Mouse (Mus musculus) megakaryocyte, embryonic 14.5 days (primary cell): Measurements from ENCODE around the gene Myl6b. TPM values are rescaled to one million over a fixed set of nuclear protein-coding genes. Genes with fewer than 3 reads are reported as not detected.

ENCODE experiments used
- H3K27me3 ChIP-seq: replicated peaks from 2 replicates; pipeline ENCODE3; 2012; ENCODE audit warnings: inconsistent platforms
- H3K36me3 ChIP-seq: replicated peaks from 2 replicates; pipeline ENCODE3; 2012; ENCODE audit warnings: low read length, inconsistent platforms, mixed read lengths
- H3K4me1 ChIP-seq: 2 replicates; pipeline ENCODE4 v1.6.1; 2012; ENCODE audit warnings: inconsistent platforms
- H3K4me3 ChIP-seq: replicated peaks from 2 replicates; pipeline ENCODE3; 2012; ENCODE audit warnings: moderate library complexity, mild to moderate bottlenecking, inconsistent platforms
- H3K9me3 ChIP-seq: 2 replicates; pipeline ENCODE4 v1.6.1; 2012; ENCODE audit warnings: inconsistent platforms
- FLI1 ChIP-seq: IDR thresholded peaks from 2 replicates; pipeline ENCODE4 v1.6.1; 2012; ENCODE audit warnings: low read length, inconsistent platforms, mixed read lengths
- GATA1 ChIP-seq: IDR thresholded peaks from 3 replicates; pipeline ENCODE4 v1.6.1; 2012; ENCODE audit warnings: mixed read lengths, low read length, inconsistent platforms, borderline replicate concordance
- polyA plus RNA-seq: library from polyadenylated mRNA; stranded (reverse); fragments of >175 nt; gene quantifications from 2 replicates; pipeline ENCODE4 v1.2.3, GENCODE M21; 2012; ENCODE audit warnings: low replicate concordance; ENCODE audit not compliant: insufficient read depth

Gene Myl6b
- polyA plus RNA-seq, 1 experiment = 15.9 TPM

GRCm38 (mm10) chr10:128489785-128490184, 8.7 kb downstream of the Myl6b start:
- peaks cover 73% of the 10 kb centered on the region for H3K36me3 ChIP-seq

GRCm38 (mm10) chr10:128489380-128489779, 9.1 kb downstream of the Myl6b start:
- no peaks in the 10 kb centered on the region for H3K9me3 ChIP-seq
- TF ChIP-seq FLI1 (no peak), GATA1 (no peak)
- peaks cover 75% of the 10 kb centered on the region for H3K36me3 ChIP-seq
- H3K4me1 ChIP-seq = peaks cover 45% of the 10 kb centered on the region
- H3K27me3 ChIP-seq = no peaks in the 10 kb centered on the region
- H3K4me3 ChIP-seq = no peak overlapping the region

More at GRCm38 (mm10) chr10:128489785-128490184, 8.7 kb downstream of the Myl6b start:
- H3K9me3 ChIP-seq = no peaks in the 10 kb centered on the region
- peaks cover 49% of the 10 kb centered on the region for H3K4me1 ChIP-seq
- no peaks in the 10 kb centered on the region for H3K27me3 ChIP-seq
- TF ChIP-seq GATA1 (no peak), FLI1 (no peak)
- H3K4me3 ChIP-seq = no peak overlapping the region

GRCm38 (mm10) chr10:128488776-128489175, 9.7 kb downstream of the Myl6b start:
- Histone ChIP-seq H3K27me3 (no peaks in the 10 kb centered on the region), H3K36me3 (peaks cover 81% of the 10 kb centered on the region), H3K4me3 (no peak overlapping the region), H3K4me1 (peaks cover 45% of the 10 kb centered on the region), H3K9me3 (no peaks in the 10 kb centered on the region)
- TF ChIP-seq GATA1 = no peak
- TF ChIP-seq FLI1 = no peak

GRCm38 (mm10) chr10:128487861-128488712, 10.4 kb downstream of the Myl6b start:
- no peaks in the 10 kb centered on the region for H3K9me3 ChIP-seq
- no peak for TF ChIP-seq GATA1
- TF ChIP-seq FLI1 = no peak
- peaks cover 88% of the 10 kb centered on the region for H3K36me3 ChIP-seq
- H3K4me3 ChIP-seq = no peak overlapping the region
- peaks cover 45% of the 10 kb centered on the region for H3K4me1 ChIP-seq
- no peaks in the 10 kb centered on the region for H3K27me3 ChIP-seq

DNA sequence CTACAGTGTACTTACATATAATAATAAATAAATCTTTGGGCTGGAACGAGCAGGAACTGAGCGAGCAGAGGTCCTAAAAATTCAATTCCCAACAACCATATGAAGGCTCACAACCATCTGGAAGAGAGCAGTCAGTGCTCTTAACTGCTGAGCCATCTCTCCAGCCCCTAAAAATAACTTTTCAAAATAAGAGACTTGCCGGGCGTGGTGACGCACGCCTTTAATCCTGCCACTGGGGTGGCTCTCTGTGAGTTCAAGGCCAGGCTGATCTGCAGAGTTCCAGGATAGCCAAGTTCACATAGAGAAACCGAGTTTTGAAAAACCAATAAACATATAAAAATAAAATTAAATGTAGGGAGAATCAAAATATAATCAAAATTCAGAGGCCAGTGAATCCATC, 12.1 kb downstream of the Myl6b start:
- Histone ChIP-seq H3K4me1 (peaks cover 33% of the 10 kb centered on the region), H3K4me3 (no peak overlapping the region), H3K27me3 (no peaks in the 10 kb centered on the region), H3K9me3 (no peaks in the 10 kb centered on the region), H3K36me3 (peaks cover 94% of the 10 kb centered on the region)
- TF ChIP-seq FLI1 (no peak), GATA1 (no peak)

- TF ChIP-seq FLI1 = no peak
- TF ChIP-seq GATA1 = no peak
- Histone ChIP-seq H3K9me3 (no peaks in the 10 kb centered on the region), H3K4me3 (no peak overlapping the region), H3K4me1 (no peaks in the 10 kb centered on the region; the same call in 1 of the 2 replicates), H3K27me3 (no peaks in the 10 kb centered on the region), H3K36me3 (peaks cover 96% of the 10 kb centered on the region)
These were observed 24.1 kb downstream of the Myl6b start for GRCm38 (mm10) chr10:128474366-128474765.

DNA sequence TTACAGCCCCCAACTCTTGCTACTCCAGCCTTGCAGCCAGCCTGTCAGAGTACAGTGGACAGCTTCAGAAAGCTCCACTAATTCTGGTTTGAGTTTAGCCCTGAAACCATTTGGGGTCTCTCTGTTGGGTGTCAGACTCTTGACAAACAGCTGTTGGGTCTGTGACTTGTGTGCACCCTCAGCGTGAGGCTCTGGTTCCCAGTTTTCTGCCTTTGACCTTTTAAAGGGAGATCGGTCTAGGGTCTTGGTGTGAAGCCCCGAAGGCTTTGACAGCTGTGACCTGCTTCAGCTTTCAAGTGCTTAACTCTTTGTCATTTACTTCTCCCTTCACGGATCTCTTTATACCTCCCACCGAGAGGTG, 38.2 kb downstream of the Myl6b start:
- Histone ChIP-seq H3K4me3 (peak overlapping the region; percentile 98), H3K36me3 (peaks cover 46% of the 10 kb centered on the region), H3K4me1 (peaks cover 41% of the 10 kb centered on the region), H3K9me3 (no peaks in the 10 kb centered on the region), H3K27me3 (no peaks in the 10 kb centered on the region)
- no peak for TF ChIP-seq GATA1
- no peak for TF ChIP-seq FLI1

DNA sequence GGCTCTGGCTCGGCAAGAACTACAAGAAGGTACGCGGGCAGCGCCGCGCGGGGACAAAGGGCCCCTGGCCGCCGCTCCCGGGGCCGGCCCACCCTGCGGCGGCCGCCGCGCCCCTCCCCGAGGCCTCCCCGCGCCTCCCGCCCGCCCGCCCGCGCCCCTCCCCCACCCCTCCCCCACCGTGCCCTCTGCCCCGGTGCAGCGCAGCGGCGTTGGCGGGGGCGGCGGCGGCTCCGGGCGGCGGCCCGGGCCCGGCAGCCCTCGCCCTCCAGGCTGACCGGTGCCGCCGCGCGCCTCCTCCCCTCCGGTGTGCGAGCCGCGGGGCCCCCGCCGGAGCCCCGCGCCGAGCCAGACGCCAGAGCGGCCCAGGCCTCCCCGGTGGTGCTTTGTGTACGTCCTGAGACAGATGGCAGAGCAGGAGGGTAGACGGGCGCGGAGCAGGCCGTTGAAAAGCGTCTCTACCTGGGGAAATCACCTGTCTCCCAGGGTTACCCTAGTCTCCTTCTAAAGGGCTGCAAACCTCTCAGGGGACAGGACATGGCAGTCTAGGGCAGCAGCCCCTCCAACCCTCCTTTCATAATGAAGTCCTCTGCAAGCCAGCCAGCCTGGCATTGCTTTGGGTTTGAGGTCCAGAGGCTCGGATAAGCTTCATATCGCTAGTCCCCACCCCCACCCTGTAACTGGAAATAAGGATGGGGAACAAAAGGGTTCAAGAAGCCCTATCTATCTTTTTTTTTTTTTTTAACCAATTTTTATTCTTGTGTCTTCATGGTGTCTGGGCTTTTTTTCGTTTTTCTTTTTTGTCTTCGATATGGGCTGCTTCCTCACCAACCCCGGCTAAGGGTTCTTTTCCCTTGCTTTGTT, 38.8 kb downstream of the Myl6b start:
- peak overlapping the region; percentile 98 for H3K4me3 ChIP-seq
- TF ChIP-seq GATA1 = no peak
- no peak for TF ChIP-seq FLI1
- H3K36me3 ChIP-seq = peaks cover 40% of the 10 kb centered on the region
- H3K4me1 ChIP-seq = peaks cover 47% of the 10 kb centered on the region
- H3K9me3 ChIP-seq = no peaks in the 10 kb centered on the region
- H3K27me3 ChIP-seq = no peaks in the 10 kb centered on the region

DNA sequence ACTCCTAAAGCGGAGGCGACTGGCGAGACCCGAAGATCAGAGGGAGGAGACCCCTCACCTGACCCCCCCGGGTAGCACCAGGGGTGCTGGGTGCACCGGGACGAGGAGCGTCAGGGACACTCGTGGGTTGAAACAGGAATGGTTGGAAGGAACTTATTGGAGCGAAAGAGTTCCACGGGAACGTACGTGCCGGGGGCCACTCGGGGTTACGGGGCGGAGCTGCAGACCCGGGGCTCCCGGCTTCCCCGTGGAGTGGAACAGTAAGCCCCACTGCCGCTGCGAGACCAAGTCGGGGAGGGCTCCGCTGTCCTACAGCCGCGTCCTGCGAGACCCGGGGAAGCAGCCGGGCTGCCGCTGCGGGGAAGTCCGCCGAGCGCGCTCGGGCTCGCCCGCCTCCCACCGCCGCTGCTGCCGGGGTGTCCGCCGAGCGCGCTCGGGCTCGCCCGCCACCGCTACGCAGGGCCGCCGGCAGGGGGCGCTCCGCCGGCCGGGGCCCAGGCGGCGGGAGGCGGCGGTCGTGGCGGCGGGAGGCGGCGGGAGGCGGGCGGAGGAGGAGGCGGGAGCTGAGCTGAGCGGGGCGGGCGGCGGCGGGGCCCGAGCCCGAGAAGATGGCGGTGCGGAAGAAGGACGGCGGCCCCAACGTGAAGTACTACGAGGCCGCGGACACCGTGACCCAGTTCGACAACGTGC, 39.6 kb downstream of the Myl6b start, which contains the start of gene Smarcc2:
Gene Smarcc2 (plus strand): TSS at position 530 of the 690 bp plus-strand sequence.
- Histone ChIP-seq H3K4me1 (peaks cover 48% of the 10 kb centered on the region), H3K9me3 (no peaks in the 10 kb centered on the region), H3K27me3 (no peaks in the 10 kb centered on the region), H3K4me3 (peak within 1 kb of the TSS; percentile 98), H3K36me3 (peaks cover 33% of the 10 kb centered on the region)
- no peak for TF ChIP-seq GATA1
- TF ChIP-seq FLI1 = no peak
